Mouse (Mus musculus) liver, postnatal 0 days (tissue): ENCODE results near the gene Bloc1s4.

ENCODE experiments used
- CTCF ChIP-seq: sonication (generic); IDR thresholded peaks from 2 replicates; pipeline ENCODE4 v1.5.1; 2016; ENCODE audit warnings: antibody characterized with exemption, low read depth
- EP300 ChIP-seq: IDR thresholded peaks from 2 replicates; pipeline ENCODE4 v1.6.1; 2016; ENCODE audit warnings: antibody characterized with exemption, low read depth, mild to moderate bottlenecking

DNA sequence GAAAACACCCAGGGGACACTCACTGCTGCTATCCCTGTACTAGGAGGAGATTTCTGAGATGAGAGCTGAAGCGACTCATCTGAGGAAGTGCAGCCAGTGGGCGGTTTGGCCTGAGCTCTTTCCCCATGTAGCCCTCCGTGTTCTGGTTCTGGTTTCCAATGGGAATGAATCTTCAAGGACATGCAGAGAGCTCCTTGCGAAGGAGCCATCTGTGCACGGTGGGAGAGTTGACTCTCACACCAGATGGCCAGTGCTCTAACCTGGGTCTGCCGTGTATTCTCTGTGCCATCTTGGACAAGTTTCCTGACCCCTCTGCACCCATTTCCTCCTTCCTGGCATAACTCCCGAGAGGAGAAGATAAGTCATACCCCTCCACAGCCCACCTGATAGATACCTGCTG is 20.7 kb downstream of the Bloc1s4 start:
- no peak for TF ChIP-seq CTCF
- TF ChIP-seq EP300, result no peak
